Mouse (Mus musculus): ENCODE measurements around the gene Gm17409. TPM values are rescaled to one million over a fixed set of nuclear protein-coding genes. Genes with fewer than 3 reads are reported as not detected.

Gene Gm17409
- not detected for total RNA-seq (2021)
- long read RNA-seq, experiment 1: 0 reads
- long read RNA-seq, experiment 2: 0 reads

GRCm38 (mm10) chr2:58469816-58470215 lies at the start of gene Gm17409:
Gm17409 (plus strand) TSS chr2:58470116.
- no peak for DNase-seq (ENCODE audit: low spot score in 2 of 2)

GRCm38 (mm10) chr2:58423319-58423718 lies 46.6 kb upstream of the Gm17409 start:
- DNase-seq (ENCODE audit: low spot score in 2 of 2): no peak

GRCm38 (mm10) chr2:58425436-58426004 lies 44.4 kb upstream of the Gm17409 start:
- no peak for DNase-seq (ENCODE audit: low spot score in 2 of 2)

- DNase-seq (ENCODE audit: low spot score in 2 of 2): peak; percentile 76 to 78
Observed at GRCm38 (mm10) chr2:58432211-58432610, 37.7 kb upstream of the Gm17409 start.

- DNase-seq (ENCODE audit: low spot score in 2 of 2): no peak
Observed at GRCm38 (mm10) chr2:58433317-58433716, 36.6 kb upstream of the Gm17409 start.

- no peak for DNase-seq (ENCODE audit: low spot score in 2 of 2)
Observed at GRCm38 (mm10) chr2:58434438-58434837, 35.5 kb upstream of the Gm17409 start.

- DNase-seq (ENCODE audit: low spot score in 2 of 2): no peak
Observed at GRCm38 (mm10) chr2:58435507-58435906, 34.4 kb upstream of the Gm17409 start.

GRCm38 (mm10) chr2:58436911-58437310 lies 33.0 kb upstream of the Gm17409 start:
- DNase-seq (ENCODE audit: low spot score in 2 of 2): no peak

- no peak for DNase-seq (ENCODE audit: low spot score in 2 of 2)
Observed at GRCm38 (mm10) chr2:58443163-58443562, 26.8 kb upstream of the Gm17409 start.

GRCm38 (mm10) chr2:58447001-58447400 lies 22.9 kb upstream of the Gm17409 start:
- DNase-seq (ENCODE audit: low spot score in 2 of 2): no peak

- no peak for DNase-seq (ENCODE audit: low spot score in 2 of 2)
Observed at GRCm38 (mm10) chr2:58454095-58454865, 15.6 kb upstream of the Gm17409 start.

GRCm38 (mm10) chr2:58456843-58457487 lies 13.0 kb upstream of the Gm17409 start:
- DNase-seq (ENCODE audit: low spot score in 2 of 2): no peak

- no peak for DNase-seq (ENCODE audit: low spot score in 2 of 2)
Observed at GRCm38 (mm10) chr2:58457488-58457865, 12.4 kb upstream of the Gm17409 start.

GRCm38 (mm10) chr2:58458820-58459371 lies 11.0 kb upstream of the Gm17409 start:
- peak; percentile 71 to 82 for DNase-seq (ENCODE audit: low spot score in 2 of 2)

GRCm38 (mm10) chr2:58470290-58470689 lies 374 bp downstream of the Gm17409 start:
- no peak for DNase-seq (ENCODE audit: low spot score in 2 of 2)

GRCm38 (mm10) chr2:58475578-58475977 lies 5.7 kb downstream of the Gm17409 start:
- DNase-seq (ENCODE audit: low spot score in 2 of 2): no peak

GRCm38 (mm10) chr2:58476956-58477715 lies 7.2 kb downstream of the Gm17409 start:
- DNase-seq (ENCODE audit: low spot score in 2 of 2): peak; percentile 83 to 91

GRCm38 (mm10) chr2:58478144-58478543 lies 8.2 kb downstream of the Gm17409 start:
- DNase-seq (ENCODE audit: low spot score in 2 of 2): no peak

GRCm38 (mm10) chr2:58479536-58479935 lies 9.6 kb downstream of the Gm17409 start:
- DNase-seq (ENCODE audit: low spot score in 2 of 2): no peak

GRCm38 (mm10) chr2:58480764-58481163 lies 10.8 kb downstream of the Gm17409 start:
- DNase-seq (ENCODE audit: low spot score in 2 of 2): no peak

GRCm38 (mm10) chr2:58481450-58482100 lies 11.7 kb downstream of the Gm17409 start:
- peak in 1 of 2 experiments; percentile 33 for DNase-seq (ENCODE audit: low spot score in 2 of 2)

Data from left cerebral cortex, adult 18-20 months (tissue).